Mouse (Mus musculus) small intestine, adult 2 months (tissue): ENCODE results near the gene Mipol1.

Experiments
- CTCF ChIP-seq: fragments of 200-500 bp; IDR thresholded peaks from 2 replicates; pipeline ENCODE4 v1.5.1; 2012; ENCODE audit warnings: low read depth, mild to moderate bottlenecking, control low read depth, inconsistent platforms, low read length, moderate library complexity, mixed read lengths; ENCODE audit not compliant: insufficient replicate concordance, insufficient read length; ENCODE audit errors: extremely low read depth
- POLR2A ChIP-seq: fragments of 200-500 bp; IDR thresholded peaks from 2 replicates; pipeline ENCODE4 v1.6.1; 2012; ENCODE audit warnings: low read depth, mild to moderate bottlenecking, control low read depth, inconsistent platforms, low read length, moderate library complexity

- no peak for TF ChIP-seq CTCF
- TF ChIP-seq POLR2A = no peak
These were observed 44.1 kb upstream of the Mipol1 start for GRCm38 (mm10) chr12:57186126-57186525.
